Mouse (Mus musculus): Measurements from ENCODE around the gene Mfsd6l. TPM values are rescaled to one million over a fixed set of nuclear protein-coding genes. Genes with fewer than 3 reads are reported as not detected.

Mfsd6l gene
- not detected in 2 replicates for total RNA-seq (2017)

- no peak for ATAC-seq (replicated peaks in 1 of 2; ENCODE audit: insufficient read depth in 1 of 2, low FRiP score in 2 of 2, low TSS enrichment in 1 of 2, low read depth in 1 of 2, poor library complexity in 2 of 2, severe bottlenecking in 2 of 2)
These were observed at the start of gene Mfsd6l for GRCm38 (mm10) chr11:68555918-68556584. TSS of gene Mfsd6l (plus strand) at chr11:68556186.

DNA sequence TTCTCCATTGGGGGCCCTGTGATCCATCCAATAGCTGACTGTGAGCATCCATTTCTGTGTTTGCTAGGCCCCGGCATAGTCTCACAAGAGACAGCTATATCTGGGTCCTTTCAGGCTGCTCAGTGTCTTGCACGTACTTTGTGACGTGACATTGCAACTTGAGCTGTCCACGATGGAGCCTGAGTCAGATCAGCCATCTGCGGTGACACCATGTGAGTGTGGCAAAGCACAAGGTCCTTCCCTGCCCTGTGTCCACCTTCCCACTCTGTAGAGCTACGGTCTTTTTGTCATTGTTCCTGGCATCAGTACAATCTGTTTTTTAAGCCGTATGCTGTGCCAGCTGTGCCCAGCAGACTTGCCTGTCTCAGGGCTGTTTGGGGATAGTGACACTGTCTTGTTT is 48.7 kb upstream of the Mfsd6l start:
- ATAC-seq (replicated peaks in 1 of 2; ENCODE audit: insufficient read depth in 1 of 2, low FRiP score in 2 of 2, low TSS enrichment in 1 of 2, low read depth in 1 of 2, poor library complexity in 2 of 2, severe bottlenecking in 2 of 2) = no peak

DNA sequence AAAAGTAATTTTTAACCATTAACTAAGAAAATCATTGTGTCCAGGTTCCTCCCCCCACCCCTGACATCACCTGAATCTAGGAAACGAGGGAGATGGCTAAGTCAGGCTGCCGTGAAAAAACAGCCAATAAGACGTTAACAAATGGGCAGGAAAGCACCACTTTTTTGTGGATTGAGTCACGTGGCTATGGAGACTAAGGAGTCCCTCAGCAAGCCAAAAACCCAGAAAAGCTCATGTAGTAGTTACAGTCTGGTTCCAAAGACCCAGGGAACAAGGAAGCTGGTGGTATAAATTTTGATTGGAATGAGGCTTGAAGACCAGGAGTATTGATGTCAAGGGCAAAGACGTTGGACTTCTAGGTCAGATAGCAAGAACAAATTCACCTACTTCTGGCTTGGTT is 47.4 kb upstream of the Mfsd6l start:
- no peak for ATAC-seq (replicated peaks in 1 of 2; ENCODE audit: insufficient read depth in 1 of 2, low FRiP score in 2 of 2, low TSS enrichment in 1 of 2, low read depth in 1 of 2, poor library complexity in 2 of 2, severe bottlenecking in 2 of 2)

GRCm38 (mm10) chr11:68509194-68509593 is 46.8 kb upstream of the Mfsd6l start:
- ATAC-seq (replicated peaks in 1 of 2; ENCODE audit: insufficient read depth in 1 of 2, low FRiP score in 2 of 2, low TSS enrichment in 1 of 2, low read depth in 1 of 2, poor library complexity in 2 of 2, severe bottlenecking in 2 of 2) = peak in 1 of 2 experiments; percentile 25; a peak in 1 of 4 replicates

DNA sequence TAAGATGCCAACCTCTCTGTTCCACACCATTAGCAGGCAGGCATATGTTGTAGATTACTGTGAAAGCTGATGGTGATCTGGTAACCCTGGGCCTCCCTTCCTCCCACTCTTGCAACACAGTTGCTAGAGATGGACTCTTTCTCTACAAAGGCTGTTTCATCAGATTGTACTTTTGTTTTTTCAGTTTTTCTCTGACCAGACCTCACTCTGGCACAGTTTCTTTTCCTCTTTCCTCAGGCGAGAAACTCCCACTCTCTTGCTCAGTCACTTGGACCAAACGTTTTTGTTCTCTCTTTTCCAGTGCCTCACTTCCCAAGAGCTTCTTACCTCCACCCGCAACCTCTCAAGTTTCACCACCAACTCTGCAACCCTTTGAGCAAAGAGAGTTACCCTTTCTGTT is 42.0 kb upstream of the Mfsd6l start:
- ATAC-seq (replicated peaks in 1 of 2; ENCODE audit: insufficient read depth in 1 of 2, low FRiP score in 2 of 2, low TSS enrichment in 1 of 2, low read depth in 1 of 2, poor library complexity in 2 of 2, severe bottlenecking in 2 of 2) = no peak

GRCm38 (mm10) chr11:68519362-68519761 is 36.6 kb upstream of the Mfsd6l start:
- no peak for ATAC-seq (replicated peaks in 1 of 2; ENCODE audit: insufficient read depth in 1 of 2, low FRiP score in 2 of 2, low TSS enrichment in 1 of 2, low read depth in 1 of 2, poor library complexity in 2 of 2, severe bottlenecking in 2 of 2)

- ATAC-seq (replicated peaks in 1 of 2; ENCODE audit: insufficient read depth in 1 of 2, low FRiP score in 2 of 2, low TSS enrichment in 1 of 2, low read depth in 1 of 2, poor library complexity in 2 of 2, severe bottlenecking in 2 of 2) = peak in 1 of 2 experiments; percentile 17; a peak in 1 of 4 replicates
These were observed 36.2 kb upstream of the Mfsd6l start for GRCm38 (mm10) chr11:68519815-68520214.

GRCm38 (mm10) chr11:68520439-68520838 is 35.5 kb upstream of the Mfsd6l start:
- no peak for ATAC-seq (replicated peaks in 1 of 2; ENCODE audit: insufficient read depth in 1 of 2, low FRiP score in 2 of 2, low TSS enrichment in 1 of 2, low read depth in 1 of 2, poor library complexity in 2 of 2, severe bottlenecking in 2 of 2)

GRCm38 (mm10) chr11:68521352-68521751 is 34.6 kb upstream of the Mfsd6l start:
- peak; percentile 67 to 72; a peak in 3 of 4 replicates for ATAC-seq (replicated peaks in 1 of 2; ENCODE audit: insufficient read depth in 1 of 2, low FRiP score in 2 of 2, low TSS enrichment in 1 of 2, low read depth in 1 of 2, poor library complexity in 2 of 2, severe bottlenecking in 2 of 2)

DNA sequence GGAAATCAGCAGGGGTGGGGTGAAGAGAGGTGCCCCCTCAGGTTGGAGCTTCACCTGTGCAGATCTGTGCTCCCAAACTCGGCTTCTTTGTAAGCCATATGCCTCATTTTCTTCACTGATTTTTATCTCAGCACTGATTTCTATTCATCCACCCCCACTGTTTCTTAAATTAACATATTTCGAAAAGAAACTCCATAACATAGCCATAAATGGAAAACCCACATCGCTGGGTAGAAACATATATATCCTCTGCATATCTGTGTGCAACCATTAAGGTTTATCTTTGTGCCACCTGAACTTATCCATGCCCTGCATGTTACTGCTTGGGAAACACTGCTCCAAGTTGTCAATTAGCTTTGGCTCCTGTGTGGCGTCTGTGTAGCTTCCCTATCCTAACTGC is 29.5 kb upstream of the Mfsd6l start:
- ATAC-seq (replicated peaks in 1 of 2; ENCODE audit: insufficient read depth in 1 of 2, low FRiP score in 2 of 2, low TSS enrichment in 1 of 2, low read depth in 1 of 2, poor library complexity in 2 of 2, severe bottlenecking in 2 of 2) = no peak

DNA sequence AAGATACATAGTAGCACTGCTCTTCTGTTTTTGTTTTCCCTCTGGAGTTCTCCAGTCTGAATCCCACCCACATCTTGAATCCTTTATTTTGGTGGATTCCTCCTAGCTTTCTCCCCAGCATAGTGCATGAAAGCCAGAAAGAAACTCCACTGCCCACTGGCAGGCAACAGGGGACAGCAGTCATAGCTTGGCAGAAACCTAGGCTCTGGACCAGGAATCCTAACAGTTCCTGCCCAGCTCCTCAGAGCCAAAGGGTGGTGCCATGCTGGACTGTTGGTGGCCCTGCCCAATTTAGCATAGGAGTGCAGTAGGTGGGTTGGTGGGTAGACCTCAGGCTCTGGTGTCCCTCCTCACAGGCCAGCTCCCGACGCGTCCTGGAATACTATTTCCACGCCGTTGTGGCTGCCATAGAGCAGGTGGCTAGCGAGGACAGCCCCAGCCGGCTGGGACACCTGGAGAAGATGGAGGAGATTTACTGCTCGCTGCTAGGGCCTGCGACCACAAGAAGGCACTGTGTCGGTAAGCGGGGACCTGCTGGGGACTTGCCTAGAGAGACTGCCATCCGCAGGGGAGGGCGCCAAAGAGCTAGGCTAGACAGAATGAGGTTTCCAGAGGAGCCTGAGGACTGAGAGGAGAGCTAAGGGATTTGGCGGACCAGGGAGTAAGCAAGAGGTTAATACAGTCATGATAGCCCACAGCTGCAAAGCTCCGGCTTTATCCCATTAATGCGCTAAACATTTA is 24.8 kb upstream of the Mfsd6l start:
- ATAC-seq (replicated peaks in 1 of 2; ENCODE audit: insufficient read depth in 1 of 2, low FRiP score in 2 of 2, low TSS enrichment in 1 of 2, low read depth in 1 of 2, poor library complexity in 2 of 2, severe bottlenecking in 2 of 2) = peak; percentile 60 to 71; a peak in 2 of 4 replicates

GRCm38 (mm10) chr11:68531941-68532535 is 23.9 kb upstream of the Mfsd6l start:
- no peak for ATAC-seq (replicated peaks in 1 of 2; ENCODE audit: insufficient read depth in 1 of 2, low FRiP score in 2 of 2, low TSS enrichment in 1 of 2, low read depth in 1 of 2, poor library complexity in 2 of 2, severe bottlenecking in 2 of 2)

DNA sequence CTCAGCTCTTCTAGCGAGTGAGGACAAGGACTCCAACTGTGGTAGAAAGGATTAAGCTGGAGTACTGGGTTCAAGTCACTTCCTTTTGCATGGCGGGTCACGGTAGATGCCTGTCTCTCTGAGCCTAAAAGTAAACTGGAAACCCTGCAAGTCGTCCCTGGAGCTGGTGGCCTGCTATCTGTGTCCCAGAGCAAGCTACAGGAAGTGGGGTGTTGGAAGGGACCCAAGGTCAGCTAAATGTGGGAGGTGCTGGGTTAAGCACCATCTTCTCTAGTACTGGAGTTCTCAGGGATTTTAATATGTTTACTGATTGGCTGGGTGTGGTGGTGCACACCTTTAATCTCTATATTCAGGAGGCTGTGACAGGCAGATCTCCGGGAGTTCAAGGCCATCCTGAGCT is 23.2 kb upstream of the Mfsd6l start:
- no peak for ATAC-seq (replicated peaks in 1 of 2; ENCODE audit: insufficient read depth in 1 of 2, low FRiP score in 2 of 2, low TSS enrichment in 1 of 2, low read depth in 1 of 2, poor library complexity in 2 of 2, severe bottlenecking in 2 of 2)

DNA sequence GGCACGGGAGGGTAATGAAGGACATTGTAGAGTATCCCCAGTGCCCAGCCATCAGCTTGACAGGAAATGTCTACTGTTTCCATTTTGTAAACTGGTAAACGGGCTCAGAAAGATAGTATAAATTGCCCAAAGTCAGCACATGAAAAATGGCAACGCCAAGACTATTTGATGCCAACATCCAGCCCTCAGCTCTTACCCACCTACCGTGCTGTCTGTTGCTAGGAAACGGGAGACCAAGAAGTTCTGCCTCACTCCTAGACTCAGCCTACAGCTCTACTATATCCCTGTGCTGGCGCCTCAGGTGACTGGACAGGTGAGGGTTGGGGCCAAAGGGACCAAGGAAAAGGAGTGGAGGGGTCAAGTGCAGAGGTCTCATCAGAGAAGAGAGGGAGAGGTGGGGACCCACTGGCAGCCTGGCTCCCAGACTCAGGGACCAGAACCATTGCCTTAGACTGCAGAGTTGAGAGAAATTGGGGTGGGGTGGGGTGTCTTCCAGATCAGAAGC is 22.0 kb upstream of the Mfsd6l start:
- no peak for ATAC-seq (replicated peaks in 1 of 2; ENCODE audit: insufficient read depth in 1 of 2, low FRiP score in 2 of 2, low TSS enrichment in 1 of 2, low read depth in 1 of 2, poor library complexity in 2 of 2, severe bottlenecking in 2 of 2)

DNA sequence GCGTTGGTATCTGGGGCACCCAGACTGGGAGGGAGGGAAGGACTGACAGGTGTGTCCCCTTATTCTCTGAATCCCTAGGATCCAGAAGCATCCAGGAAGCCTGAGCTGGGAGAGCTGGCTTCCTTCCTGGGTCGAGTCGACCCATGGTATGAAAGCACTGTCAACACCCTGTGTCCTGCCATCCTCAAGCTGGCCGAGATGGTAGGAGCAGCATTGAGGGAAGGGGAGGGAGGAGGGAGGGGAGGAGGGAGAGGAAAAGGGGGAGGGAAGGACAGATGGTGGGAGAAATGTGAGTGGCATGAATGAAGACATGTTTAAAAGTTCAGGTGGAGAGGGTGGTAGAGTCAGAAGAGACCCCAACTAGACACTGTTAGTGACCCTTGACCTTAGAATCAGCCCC is 20.0 kb upstream of the Mfsd6l start:
- no peak for ATAC-seq (replicated peaks in 1 of 2; ENCODE audit: insufficient read depth in 1 of 2, low FRiP score in 2 of 2, low TSS enrichment in 1 of 2, low read depth in 1 of 2, poor library complexity in 2 of 2, severe bottlenecking in 2 of 2)

DNA sequence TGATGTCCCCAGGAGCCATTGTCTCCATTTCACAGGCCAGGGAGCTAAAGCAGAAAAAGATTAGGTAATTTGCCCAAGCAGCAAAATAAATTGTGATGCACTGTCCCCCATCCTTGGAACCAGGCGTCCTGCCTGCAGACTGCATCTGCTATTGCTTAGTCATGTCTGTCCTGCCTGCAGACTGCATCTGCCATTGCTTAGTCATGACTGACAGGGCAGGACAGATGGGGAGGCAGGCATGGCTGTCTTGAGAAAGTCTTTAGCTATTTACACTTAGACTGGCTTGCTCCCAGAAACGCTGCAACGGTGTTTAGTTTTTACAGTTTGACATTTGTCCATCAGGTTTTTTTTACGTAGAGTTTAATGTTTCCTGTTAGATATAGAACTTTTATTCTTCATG is 19.5 kb upstream of the Mfsd6l start:
- 0 out of 4 replicates have a peak, but pooled peaks of 1 of the 2 experiments have one; percentile 37 for ATAC-seq (replicated peaks in 1 of 2; ENCODE audit: insufficient read depth in 1 of 2, low FRiP score in 2 of 2, low TSS enrichment in 1 of 2, low read depth in 1 of 2, poor library complexity in 2 of 2, severe bottlenecking in 2 of 2)

- ATAC-seq (replicated peaks in 1 of 2; ENCODE audit: insufficient read depth in 1 of 2, low FRiP score in 2 of 2, low TSS enrichment in 1 of 2, low read depth in 1 of 2, poor library complexity in 2 of 2, severe bottlenecking in 2 of 2) = no peak
These were observed 16.4 kb upstream of the Mfsd6l start for GRCm38 (mm10) chr11:68539621-68540020.

DNA sequence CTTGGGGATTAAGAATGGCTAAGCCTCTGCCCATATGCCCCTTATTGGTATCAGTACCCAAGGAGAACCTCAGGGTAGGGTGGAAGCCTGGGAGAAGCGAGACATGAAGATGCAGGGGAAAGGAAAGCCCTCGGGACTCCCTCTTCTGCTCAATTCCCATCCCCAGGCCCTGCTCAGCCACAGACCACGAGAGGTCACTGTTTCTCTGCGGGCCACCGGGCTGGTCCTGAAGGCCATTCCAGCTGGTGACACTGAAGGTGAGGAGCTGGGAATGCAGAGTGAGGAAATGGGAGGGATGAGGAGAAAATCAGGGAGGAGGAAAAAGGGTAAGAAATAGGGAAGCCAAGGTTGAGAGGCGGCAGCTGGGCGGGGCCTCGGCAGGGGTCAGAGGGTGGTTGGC is 11.4 kb upstream of the Mfsd6l start:
- ATAC-seq (replicated peaks in 1 of 2; ENCODE audit: insufficient read depth in 1 of 2, low FRiP score in 2 of 2, low TSS enrichment in 1 of 2, low read depth in 1 of 2, poor library complexity in 2 of 2, severe bottlenecking in 2 of 2) = no peak
